In genomic region chr3:97524835-97525234, GRCm38 (mm10) we compare ENCODE assay signal across 8 mouse cellular contexts.
A peak's percentile ranks its signal among the peaks of the same experiment; 100 is the strongest.
DNase-seq lines count a peak whose midpoint lies in the region; ATAC-seq and TF ChIP-seq lines count a peak whose summit lies in the region.
"Had no signal": no experiment of that assay in that cellular context is flagged by ENCODE, and none has a peak within 500 bp of the region (broad histone marks: within the 10 kb centered on the region; RNA-seq: fewer than 3 reads in every experiment).

No protein-coding gene starts in this region.

- no peak for ATAC-seq in kidney, embryonic 16.5 days (ENCODE audit: low FRiP score, low TSS enrichment)
- 0 out of 2 replicates have a peak, but pooled peaks have one; percentile 61 for ATAC-seq in megakaryocyte-erythroid progenitor cell, adult 5-6 weeks (replicated peaks; ENCODE audit: low FRiP score, low TSS enrichment, poor library complexity, severe bottlenecking)
- ATAC-seq in activated CD4-positive, CD25-positive, alpha-beta regulatory T cell, adult 4 months = no peak

- in situ Hi-C loops in CH12.LX (cut with MboI; ENCODE audit: low pct_ligation_motif_present, low pct_unique_long_range_greater_than_20kb, low sequenced_read_pairs) = no loop called here

- dilution Hi-C loops in CH12.LX (cut with MboI; ENCODE audit: extremely low pct_ligation_motif_present, extremely low pct_unique_long_range_greater_than_20kb, low sequenced_read_pairs) = no loop called here

- no peak for TF ChIP-seq EP300 in CH12.LX (IDR thresholded peaks at IDR 0.05; ENCODE audit: low read length)

- H3K4me2 ChIP-seq in kidney, embryonic 16.5 days (replicated peaks; ENCODE audit: low read depth, low read length) = no peak overlapping the region
- H3K4me2 ChIP-seq in CH12.LX (ENCODE audit: insufficient read depth, low read depth, poor library complexity, severe bottlenecking) = no peak overlapping the region

- no peak overlapping the region for H3K9ac ChIP-seq in kidney, embryonic 16.5 days (replicated peaks; ENCODE audit: low read length)
- no peak overlapping the region for H3K9ac ChIP-seq in CH12.LX (ENCODE audit: insufficient read depth, low read depth)

- no peak for TF ChIP-seq POLR2A in CH12.LX (IDR thresholded peaks at IDR 0.05; ENCODE audit: low read depth, low read length)

- no peaks in the 10 kb centered on the region for H3K27me3 ChIP-seq in kidney, embryonic 16.5 days (ENCODE audit: insufficient read depth, low read length)
- no peaks in the 10 kb centered on the region for H3K27me3 ChIP-seq in CH12.LX (replicated peaks)

- peak; percentile 20 for DNase-seq in kidney, adult 9 months
- DNase-seq in CH12.LX (ENCODE audit: extremely low read depth) = peak; percentile 13
- peak; percentile 30 for DNase-seq in NIH3T3 (ENCODE audit: low read depth)
- DNase-seq in cerebellum, adult 18-20 months = no peak

- no peaks in the 10 kb centered on the region for H3K79me2 ChIP-seq in CH12.LX (replicated peaks; ENCODE audit: control insufficient read depth, extremely low read depth, insufficient read depth, poor library complexity, severe bottlenecking)

- peak; percentile 54 to 66 for TF ChIP-seq CTCF in CH12.LX (conservative IDR thresholded peaks at IDR 0.05 in 1 of 2, IDR thresholded peaks at IDR 0.05 in 1 of 2; ENCODE audit: low read depth in 2 of 2, low read length in 2 of 2)

- peaks cover 5% of the 10 kb centered on the region; the same call in 1 of the 2 replicates for H3K9me3 ChIP-seq in kidney, embryonic 16.5 days (ENCODE audit: low read length)
- H3K9me3 ChIP-seq in CH12.LX (replicated peaks; ENCODE audit: low read length) = peaks cover 2% of the 10 kb centered on the region

- H3K4me3 ChIP-seq in kidney, embryonic 16.5 days (ENCODE audit: low read length) = no peak overlapping the region
- no peak overlapping the region for H3K4me3 ChIP-seq in CH12.LX (replicated peaks in 1 of 3; ENCODE audit: low read depth in 2 of 3, low read length in 2 of 3, poor library complexity in 1 of 3)
- H3K4me3 ChIP-seq: erythroblast, embryonic 14.5 days had no signal

- TF ChIP-seq RAD21 in CH12.LX (IDR thresholded peaks at IDR 0.05; ENCODE audit: low read depth, low read length) = peak; percentile 30

- H3K4me1 ChIP-seq in kidney, embryonic 16.5 days (ENCODE audit: insufficient read depth, low read length) = no peaks in the 10 kb centered on the region
- H3K4me1 ChIP-seq in CH12.LX (ENCODE audit: control insufficient read depth in 1 of 2, insufficient read depth in 2 of 2) = no peaks in the 10 kb centered on the region

- no peak overlapping the region for H3K27ac ChIP-seq in kidney, embryonic 16.5 days (ENCODE audit: low read length)
- H3K27ac ChIP-seq in CH12.LX (ENCODE audit: insufficient read depth, low read depth) = no peak overlapping the region

- H3K36me3 ChIP-seq in kidney, embryonic 16.5 days (ENCODE audit: insufficient read depth, low read length) = no peaks in the 10 kb centered on the region
- no peaks in the 10 kb centered on the region for H3K36me3 ChIP-seq in CH12.LX (replicated peaks in 1 of 2; ENCODE audit: control insufficient read depth in 1 of 2, insufficient read depth in 1 of 2, low read length in 1 of 2)

- 80% methylated on average over 5 of the region's 5 CpGs for WGBS in kidney, embryonic 16.5 days

TF ChIP-seq in CH12.LX, 34 proteins besides CTCF, POLR2A, EP300 and RAD21:
- no peak for TF ChIP-seq MAX (IDR thresholded peaks at IDR 0.05; ENCODE audit: low read length)
- TF ChIP-seq IRF4 (IDR thresholded peaks at IDR 0.05; ENCODE audit: low read depth, low read length) = no peak
- TF ChIP-seq SMC3 (IDR thresholded peaks at IDR 0.05; ENCODE audit: low read depth, low read length) = peak; percentile 6; the same call in 1 of the 2 replicates
- TF ChIP-seq MAZ (IDR thresholded peaks at IDR 0.05; ENCODE audit: low read depth, low read length) = no peak

Comparison
In these comparisons a context has a peak if more than half of its experiments do, and no peak if none do; other contexts are left out.
1. DNase-seq: peak in kidney, adult 9 months (single experiment), CH12.LX (single experiment) and NIH3T3 (single experiment); none in cerebellum, adult 18-20 months (0 of 2).